Mouse (Mus musculus) frontal cortex, postnatal 36 days (tissue): ENCODE results near the gene Olfr325.
"Not testable (repeated sequence)": the region's sequence is repeated elsewhere in the genome, so short reads cannot be mapped to it uniquely, and the experiment has no call there.

Source experiments
- DNase-seq, 2 experiments: peaks; one replicate each; pipeline ENCODE4 v3.0.0; 2022; ENCODE audit warnings: low spot score in 2 of 2

Gene Olfr325

GRCm38 (mm10) chr11:58577430-58577829 lies at the start of gene Olfr325:
Gene Olfr325 (plus strand): TSS chr11:58577730.
- no peak for DNase-seq

GRCm38 (mm10) chr11:58534736-58535135 lies 42.8 kb upstream of the Olfr325 start, which contains the start of gene Olfr330:
Gene Olfr330 (minus strand): TSS chr11:58534836.
- not testable (repeated sequence) for DNase-seq

GRCm38 (mm10) chr11:58546322-58546721 lies 31.2 kb upstream of the Olfr325 start, which contains the start of gene Olfr329-ps:
Gene Olfr329-ps (minus strand): TSS chr11:58546422.
- DNase-seq = no peak

- no peak for DNase-seq
These were observed 22.0 kb upstream of the Olfr325 start, which contains the start of gene Olfr328 for GRCm38 (mm10) chr11:58555536-58555935. Gene Olfr328 (minus strand): TSS chr11:58555636.

GRCm38 (mm10) chr11:58570405-58570804 lies 7.1 kb upstream of the Olfr325 start, which contains the start of gene Olfr224:
Gene Olfr224 (minus strand): TSS chr11:58570553.
- DNase-seq = no peak

- peak; percentile 3 to 25 for DNase-seq
These were observed 1.1 kb downstream of the Olfr325 start for GRCm38 (mm10) chr11:58578636-58579035.

- peak; percentile 12 to 13 for DNase-seq
These were observed 10.4 kb downstream of the Olfr325 start for GRCm38 (mm10) chr11:58587898-58588348.

- DNase-seq = no peak
These were observed 11.2 kb downstream of the Olfr325 start for GRCm38 (mm10) chr11:58588620-58589250.

GRCm38 (mm10) chr11:58594814-58595213 lies 17.3 kb downstream of the Olfr325 start, which contains the start of gene Olfr324:
Gene Olfr324 (plus strand): TSS chr11:58595114.
- DNase-seq = no peak

- DNase-seq = no peak
These were observed 20.3 kb downstream of the Olfr325 start for GRCm38 (mm10) chr11:58597837-58598236.

GRCm38 (mm10) chr11:58602062-58602461 lies 24.5 kb downstream of the Olfr325 start:
- DNase-seq = no peak

GRCm38 (mm10) chr11:58602800-58603560 lies 25.4 kb downstream of the Olfr325 start:
- DNase-seq = no peak

- no peak for DNase-seq
These were observed 27.2 kb downstream of the Olfr325 start for GRCm38 (mm10) chr11:58604688-58605087.

GRCm38 (mm10) chr11:58605228-58605627 lies 27.7 kb downstream of the Olfr325 start:
- no peak for DNase-seq

GRCm38 (mm10) chr11:58606177-58606919 lies 28.8 kb downstream of the Olfr325 start:
- DNase-seq = no peak

GRCm38 (mm10) chr11:58607030-58607429 lies 29.5 kb downstream of the Olfr325 start:
- DNase-seq = no peak

GRCm38 (mm10) chr11:58613359-58613758 lies 35.8 kb downstream of the Olfr325 start:
- DNase-seq = no peak

- no peak for DNase-seq
These were observed 37.0 kb downstream of the Olfr325 start for GRCm38 (mm10) chr11:58614526-58614925.

- DNase-seq = no peak
These were observed 38.4 kb downstream of the Olfr325 start, which contains the start of gene 2210407C18Rik for GRCm38 (mm10) chr11:58615975-58616374. Gene 2210407C18Rik (minus strand): TSS chr11:58616075.

- no peak for DNase-seq
These were observed 40.8 kb downstream of the Olfr325 start for GRCm38 (mm10) chr11:58618369-58618768.

GRCm38 (mm10) chr11:58618793-58619192 lies 41.3 kb downstream of the Olfr325 start:
- no peak for DNase-seq

GRCm38 (mm10) chr11:58626146-58626545 lies 48.6 kb downstream of the Olfr325 start:
- no peak for DNase-seq
